Mouse (Mus musculus) splenic B cell, adult 2 months (primary cell): ENCODE results near the gene Itm2c.

Experiments used
- DNase-seq: peaks from one replicate; pipeline ENCODE4 v3.0.0-alpha.2; 2011; ENCODE audit warnings: low read depth, low spot score
- H3K27me3 ChIP-seq: 2 replicates; pipeline ENCODE4 v1.6.1; 2012; ENCODE audit warnings: mild to moderate bottlenecking, low read length, moderate library complexity, mixed read lengths; ENCODE audit not compliant: control insufficient read depth, poor library complexity, insufficient read depth, severe bottlenecking
- H3K36me3 ChIP-seq: 2 replicates; pipeline ENCODE4 v1.6.1; 2012; ENCODE audit warnings: mild to moderate bottlenecking, low read length, moderate library complexity, mixed read lengths; ENCODE audit not compliant: control insufficient read depth, poor library complexity, insufficient read depth, severe bottlenecking

Gene Itm2c

DNA sequence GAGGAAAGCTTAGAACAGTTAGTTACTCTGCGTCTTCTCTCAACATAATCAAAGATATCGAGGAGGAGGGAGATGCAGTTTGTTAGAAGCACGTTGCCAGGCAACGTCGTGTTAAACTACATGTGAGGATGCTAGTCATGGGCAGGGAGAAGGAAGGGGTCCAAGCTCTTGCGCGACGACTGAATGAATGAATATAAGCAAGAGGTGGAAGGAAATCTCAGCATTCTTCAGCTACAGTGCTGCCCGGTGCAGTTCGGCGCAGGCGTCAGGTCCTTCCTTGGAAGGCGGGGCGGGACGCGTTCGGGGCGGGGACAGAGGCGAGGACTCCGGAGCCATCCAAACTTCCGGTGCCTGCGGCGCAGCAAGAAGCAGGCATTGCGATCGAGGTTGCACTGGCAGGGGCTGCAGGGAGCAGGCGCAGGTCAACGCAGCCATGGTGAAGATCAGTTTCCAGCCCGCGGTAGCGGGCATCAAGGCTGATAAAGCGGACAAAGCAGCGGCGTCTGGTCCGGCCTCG lies at the start of gene Itm2c:
TSS of gene Itm2c (plus strand) at position 51 of the 517 bp plus-strand sequence.
- DNase-seq: peak; percentile 51
- Histone ChIP-seq H3K27me3 (no peaks in the 10 kb centered on the region), H3K36me3 (no peaks in the 10 kb centered on the region)

- Histone ChIP-seq H3K36me3 (peaks cover 14% of the 10 kb centered on the region), H3K27me3 (no peaks in the 10 kb centered on the region)
- DNase-seq: no peak
These were observed 49.1 kb upstream of the Itm2c start for GRCm38 (mm10) chr1:85844981-85845380.

GRCm38 (mm10) chr1:85845476-85845875 lies 48.6 kb upstream of the Itm2c start:
- Histone ChIP-seq H3K27me3 (no peaks in the 10 kb centered on the region), H3K36me3 (peaks cover 16% of the 10 kb centered on the region)
- DNase-seq: no peak

GRCm38 (mm10) chr1:85849016-85849415 lies 45.1 kb upstream of the Itm2c start:
- DNase-seq: no peak
- Histone ChIP-seq H3K36me3 (peaks cover 22% of the 10 kb centered on the region), H3K27me3 (no peaks in the 10 kb centered on the region)

- H3K27me3 ChIP-seq: no peaks in the 10 kb centered on the region
These were observed 43.2 kb upstream of the Itm2c start for GRCm38 (mm10) chr1:85850851-85851250.

DNA sequence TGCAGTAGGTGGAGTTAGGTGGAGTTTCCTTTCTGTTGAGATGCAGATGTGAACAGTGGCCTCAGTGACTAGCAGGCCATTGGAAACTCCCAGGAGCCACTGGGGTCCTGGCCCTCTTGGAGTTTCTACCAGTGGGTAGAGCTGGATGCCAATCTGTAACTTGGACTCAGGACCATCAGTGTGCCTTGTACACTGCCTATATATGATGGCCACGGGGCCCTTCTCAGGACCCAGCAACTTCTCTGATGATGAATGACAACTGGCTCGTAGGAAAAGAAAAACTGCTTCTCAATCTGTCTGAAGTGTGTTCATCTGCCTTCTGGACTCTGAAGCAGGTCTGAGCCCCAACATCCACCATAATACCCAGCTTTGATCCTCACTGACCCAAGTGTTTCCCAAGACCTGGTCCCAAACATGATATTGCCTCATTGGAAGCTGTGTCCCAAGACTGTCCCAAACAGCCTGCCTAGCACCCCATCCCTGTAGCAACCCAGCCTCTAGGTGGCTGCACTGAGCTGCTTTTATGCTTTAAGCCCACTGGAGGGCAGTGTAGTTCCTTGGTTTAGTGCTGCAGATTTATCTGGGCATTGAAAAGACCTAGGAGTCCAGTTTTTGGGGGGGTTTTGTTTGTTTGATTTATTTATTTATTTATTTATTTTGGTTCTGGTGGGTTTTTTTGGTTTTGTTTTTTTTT lies 40.9 kb upstream of the Itm2c start:
- Histone ChIP-seq H3K27me3 (no peaks in the 10 kb centered on the region), H3K36me3 (peaks cover 15% of the 10 kb centered on the region)
- peak; percentile 83 for DNase-seq

More at GRCm38 (mm10) chr1:85850851-85851250, 43.2 kb upstream of the Itm2c start:
- peaks cover 19% of the 10 kb centered on the region for H3K36me3 ChIP-seq
- no peak for DNase-seq

DNA sequence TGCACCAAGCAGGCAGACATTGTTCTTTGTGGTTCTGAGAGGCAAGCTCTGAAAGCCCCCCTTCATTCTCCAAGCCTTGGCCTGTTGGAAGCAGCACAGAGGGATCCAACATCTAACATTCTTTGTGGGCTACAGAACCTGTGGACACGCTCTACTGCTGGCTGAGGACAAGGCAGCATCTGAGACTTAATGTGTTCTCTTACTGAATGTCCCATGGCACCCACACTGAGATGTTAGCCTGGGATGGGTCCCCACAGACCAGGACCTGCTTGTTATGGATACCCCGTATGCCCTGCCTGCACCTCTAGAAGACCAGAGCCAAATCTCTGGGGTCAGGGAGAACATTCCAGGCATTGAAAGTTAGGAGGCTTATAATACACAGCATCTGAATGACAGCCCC lies 40.2 kb upstream of the Itm2c start:
- DNase-seq: no peak
- no peaks in the 10 kb centered on the region for H3K27me3 ChIP-seq
- peaks cover 9% of the 10 kb centered on the region for H3K36me3 ChIP-seq

GRCm38 (mm10) chr1:85854475-85854874 lies 39.6 kb upstream of the Itm2c start:
- peaks cover 8% of the 10 kb centered on the region; the same call in 1 of the 2 replicates for H3K36me3 ChIP-seq
- no peaks in the 10 kb centered on the region for H3K27me3 ChIP-seq
- no peak for DNase-seq

GRCm38 (mm10) chr1:85856266-85856665 lies 37.8 kb upstream of the Itm2c start:
- Histone ChIP-seq H3K36me3 (peaks cover 4% of the 10 kb centered on the region; the same call in 1 of the 2 replicates), H3K27me3 (no peaks in the 10 kb centered on the region)
- no peak for DNase-seq

DNA sequence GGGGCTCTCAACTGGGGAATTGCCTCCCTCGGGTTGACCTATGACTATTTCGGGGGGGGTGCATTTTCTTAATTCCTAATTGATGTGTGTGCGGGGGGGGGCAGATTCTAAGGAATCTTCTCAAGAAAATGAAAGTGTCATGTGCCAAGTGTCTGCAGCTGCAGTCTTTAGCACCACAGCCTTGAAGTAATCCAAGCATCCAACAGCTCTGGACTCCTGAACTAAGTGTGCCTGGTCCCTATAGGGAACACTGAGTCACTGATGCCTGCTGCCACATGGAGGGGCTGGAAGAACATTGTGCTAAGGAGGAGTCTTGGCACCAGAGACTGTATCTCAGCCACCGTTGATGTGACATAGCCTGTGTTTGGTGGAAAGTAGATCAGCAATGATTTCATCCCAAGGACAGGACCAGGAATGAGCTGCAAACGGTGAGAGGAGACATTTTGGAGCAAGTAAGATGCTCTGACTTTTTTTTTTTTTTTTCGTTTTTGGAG lies 36.8 kb upstream of the Itm2c start:
- H3K36me3 ChIP-seq: 0 out of 2 replicates have a peak, but pooled peaks cover 4% of the 10 kb centered on the region
- H3K27me3 ChIP-seq: no peaks in the 10 kb centered on the region
- DNase-seq: no peak

GRCm38 (mm10) chr1:85864383-85864782 lies 29.7 kb upstream of the Itm2c start:
- H3K36me3 ChIP-seq: no peaks in the 10 kb centered on the region
- DNase-seq: no peak
- H3K27me3 ChIP-seq: no peaks in the 10 kb centered on the region

GRCm38 (mm10) chr1:85870001-85870400 lies 24.1 kb upstream of the Itm2c start:
- H3K27me3 ChIP-seq: no peaks in the 10 kb centered on the region
- no peak for DNase-seq
- H3K36me3 ChIP-seq: no peaks in the 10 kb centered on the region

GRCm38 (mm10) chr1:85870546-85870945 lies 23.5 kb upstream of the Itm2c start:
- H3K27me3 ChIP-seq: no peaks in the 10 kb centered on the region
- DNase-seq: no peak
- no peaks in the 10 kb centered on the region for H3K36me3 ChIP-seq

DNA sequence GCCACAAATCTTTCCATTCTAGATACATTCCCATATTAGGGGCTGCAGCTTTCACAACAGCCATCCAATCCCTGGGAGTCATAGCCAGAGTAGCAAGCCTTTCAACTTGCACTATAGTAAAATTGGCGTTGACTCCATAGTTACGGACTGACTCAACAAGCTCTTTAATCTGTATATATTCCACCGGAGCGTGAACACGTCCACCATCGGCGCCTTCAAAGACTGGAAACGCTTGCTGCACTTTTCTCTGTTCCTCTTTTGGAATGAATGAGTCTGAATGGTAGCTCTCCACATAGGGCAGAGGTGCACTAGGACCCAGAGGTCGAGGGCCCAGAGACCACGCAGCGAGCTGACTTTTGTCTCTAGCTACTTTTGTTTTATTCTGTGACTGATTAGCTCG lies 12.1 kb upstream of the Itm2c start:
- no peak for DNase-seq
- H3K36me3 ChIP-seq: no peaks in the 10 kb centered on the region
- no peaks in the 10 kb centered on the region for H3K27me3 ChIP-seq

GRCm38 (mm10) chr1:85887221-85887620 lies 6.9 kb upstream of the Itm2c start:
- no peak for DNase-seq

More at GRCm38 (mm10) chr1:85887221-85887620, 6.9 kb upstream of the Itm2c start:
- Histone ChIP-seq H3K36me3 (no peaks in the 10 kb centered on the region), H3K27me3 (no peaks in the 10 kb centered on the region)
